Mouse (Mus musculus) liver, postnatal 0 days (tissue): ENCODE results near the gene Ppp1r3e. TPM values are rescaled to one million over a fixed set of nuclear protein-coding genes. Genes with fewer than 3 reads are reported as not detected.

Source experiments
- ATAC-seq: fragments of 200-750 bp; cut with Nextera tagmentation; 2 replicates; pipeline ENCODE4 v1.8.0; 2017; ENCODE audit warnings: mild to moderate bottlenecking, moderate library complexity
- DNase-seq: peaks from one replicate; pipeline ENCODE4 v3.0.0-alpha.2; 2016
- H3K27ac ChIP-seq: fragments of 300-500 bp; sonication (generic); 2 replicates; pipeline ENCODE4 v1.5.1; 2014; ENCODE audit warnings: antibody characterized with exemption, moderate library complexity, mild to moderate bottlenecking, low read depth
- H3K27me3 ChIP-seq: fragments of 300-500 bp; sonication (generic); 2 replicates; pipeline ENCODE4 v1.6.1; 2014; ENCODE audit warnings: low read length, control low read depth, mixed read lengths; ENCODE audit not compliant: insufficient read depth
- H3K36me3 ChIP-seq: fragments of 300-500 bp; sonication (generic); replicated peaks from 2 replicates; pipeline ENCODE4 v1.6.1; 2014; ENCODE audit warnings: mild to moderate bottlenecking, control low read depth, low read length, moderate library complexity, mixed read lengths; ENCODE audit not compliant: insufficient read depth
- H3K4me1 ChIP-seq: fragments of 300-500 bp; sonication (generic); 2 replicates; pipeline ENCODE4 v1.6.1; 2014; ENCODE audit warnings: antibody characterized with exemption, mild to moderate bottlenecking, control low read depth; ENCODE audit not compliant: insufficient read depth
- H3K4me2 ChIP-seq: fragments of 300-500 bp; sonication (generic); 2 replicates; pipeline ENCODE4 v1.6.1; 2014; ENCODE audit warnings: low read depth, mild to moderate bottlenecking, low read length, moderate library complexity, mixed read lengths
- H3K4me3 ChIP-seq: fragments of 300-500 bp; sonication (generic); 2 replicates; pipeline ENCODE4 v1.5.1; 2014; ENCODE audit warnings: low read depth, low read length
- H3K9ac ChIP-seq: fragments of 300-500 bp; sonication (generic); replicated peaks from 2 replicates; pipeline ENCODE4 v1.6.1; 2014; ENCODE audit warnings: mild to moderate bottlenecking, moderate library complexity
- H3K9me3 ChIP-seq: fragments of 300-500 bp; sonication (generic); 2 replicates; pipeline ENCODE4 v1.6.1; 2016; ENCODE audit warnings: mild to moderate bottlenecking, control low read depth, low read length, mixed read lengths
- CTCF ChIP-seq: sonication (generic); IDR thresholded peaks from 2 replicates; pipeline ENCODE4 v1.5.1; 2016; ENCODE audit warnings: antibody characterized with exemption, low read depth
- EP300 ChIP-seq: IDR thresholded peaks from 2 replicates; pipeline ENCODE4 v1.6.1; 2016; ENCODE audit warnings: antibody characterized with exemption, low read depth, mild to moderate bottlenecking
- WGBS: fragments of 180-500 bp; shearing (Covaris S2); extraction: QIAGEN DNeasy Blood & Tissue Kit; methylation state at CpG from one replicate; pipeline ENCODE4 v1.1.7; 2014; ENCODE audit not compliant: insufficient replicate concordance; 5-methylcytosine and 5-hydroxymethylcytosine counted together
- polyA plus RNA-seq: library from polyadenylated mRNA; unstranded; fragments of >200 nt; fragmentation: Nextera tagmentation; extraction: Ambion mirVana; gene quantifications from 2 replicates; pipeline ENCODE4 v1.2.1, GENCODE M21; 2015

The Ppp1r3e gene
- polyA plus RNA-seq, 1 experiment from 2014 or later: 0.85 TPM

- H3K4me2 ChIP-seq: no peak overlapping the region
- H3K4me3 ChIP-seq: no peak overlapping the region
- no peak overlapping the region for H3K9ac ChIP-seq
- H3K9me3 ChIP-seq: no peaks in the 10 kb centered on the region
- no peak for DNase-seq
- peaks cover 17% of the 10 kb centered on the region for H3K4me1 ChIP-seq
- peaks cover 35% of the 10 kb centered on the region for H3K36me3 ChIP-seq
- no peak overlapping the region for H3K27ac ChIP-seq
- no peaks in the 10 kb centered on the region for H3K27me3 ChIP-seq
- ATAC-seq: no peak
- WGBS: 52% methylated on average over 2 of the region's 2 CpGs
- TF ChIP-seq EP300 (no peak), CTCF (no peak)
Measured at GRCm38 (mm10) chr14:54897445-54897844, 20.1 kb upstream of the Ppp1r3e start.

- H3K27ac ChIP-seq: peak overlapping the region; percentile 96
- ATAC-seq (peak; percentile 47), DNase-seq (peak; percentile 77)
- H3K9me3 ChIP-seq: no peaks in the 10 kb centered on the region
- H3K9ac ChIP-seq: peak overlapping the region; percentile 98
- peak overlapping the region; percentile 91 for H3K4me2 ChIP-seq
- H3K36me3 ChIP-seq: peaks cover 35% of the 10 kb centered on the region
- no peak for TF ChIP-seq EP300
- no peak for TF ChIP-seq CTCF
- peaks cover 13% of the 10 kb centered on the region for H3K4me1 ChIP-seq
- H3K4me3 ChIP-seq: peak overlapping the region; percentile 98
- H3K27me3 ChIP-seq: no peaks in the 10 kb centered on the region
- under 1% methylated on average over 45 of the region's 54 CpGs for WGBS
Measured at GRCm38 (mm10) chr14:54894296-54895151, 17.2 kb upstream of the Ppp1r3e start.

- under 1% methylated on average over 37 of the region's 38 CpGs for WGBS
- H3K9ac ChIP-seq: peak overlapping the region; percentile 98
- TF ChIP-seq EP300 (peak; percentile 52; the same call in 1 of the 2 replicates), CTCF (no peak)
- peak overlapping the region; percentile 98 for H3K4me3 ChIP-seq
- no peaks in the 10 kb centered on the region for H3K27me3 ChIP-seq
- peak; percentile 96 for DNase-seq
- peak overlapping the region; percentile 91 for H3K4me2 ChIP-seq
- peaks cover 30% of the 10 kb centered on the region for H3K36me3 ChIP-seq
- peak overlapping the region; percentile 96 for H3K27ac ChIP-seq
- peaks cover 13% of the 10 kb centered on the region for H3K4me1 ChIP-seq
- H3K9me3 ChIP-seq: no peaks in the 10 kb centered on the region
- ATAC-seq: peak; percentile 97
Measured at GRCm38 (mm10) chr14:54893651-54894181, 16.4 kb upstream of the Ppp1r3e start.

DNA sequence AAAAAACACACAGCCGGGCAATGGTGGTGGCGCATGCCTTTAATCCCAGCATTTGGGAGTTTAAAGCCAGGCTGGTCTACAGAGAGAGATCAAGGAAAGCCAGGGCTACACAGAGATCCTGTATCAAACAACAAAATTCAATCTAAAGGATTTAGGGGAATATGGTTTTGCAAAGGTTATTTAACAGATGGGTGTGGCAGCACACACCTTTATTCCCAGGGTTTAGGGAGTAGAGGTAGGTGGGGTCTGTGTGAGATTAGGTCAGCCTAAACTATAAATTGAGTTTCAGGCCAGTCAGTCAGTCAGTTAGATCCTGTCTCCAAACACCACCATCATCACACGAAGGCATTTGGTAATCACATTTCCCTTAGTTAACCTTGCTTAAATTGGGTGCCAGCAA, 14.8 kb upstream of the Ppp1r3e start, which contains the start of gene Pabpn1:
Gene Pabpn1, plus strand, starts transcription at position 301 of the 400 bp plus-strand sequence.
- DNase-seq (no peak), ATAC-seq (no peak)
- H3K4me3 ChIP-seq: peak within 1 kb of the TSS; percentile 98
- H3K4me2 ChIP-seq: peak within 1 kb of the TSS; percentile 70
- H3K36me3 ChIP-seq: peaks cover 18% of the 10 kb centered on the region
- H3K27ac ChIP-seq: peak within 1 kb of the TSS; percentile 76
- H3K4me1 ChIP-seq: peaks cover 13% of the 10 kb centered on the region
- H3K9me3 ChIP-seq: no peaks in the 10 kb centered on the region
- H3K9ac ChIP-seq: peak within 1 kb of the TSS; percentile 50
- TF ChIP-seq EP300 (no peak), CTCF (no peak)
- 92% methylated on average over 3 of the region's 3 CpGs for WGBS
- no peaks in the 10 kb centered on the region for H3K27me3 ChIP-seq

- H3K36me3 ChIP-seq: no peaks in the 10 kb centered on the region
- DNase-seq: no peak
- 90% methylated on average over 11 of the region's 11 CpGs for WGBS
- ATAC-seq: no peak
- H3K9ac ChIP-seq: no peak overlapping the region
- no peak overlapping the region for H3K4me2 ChIP-seq
- peaks cover 11% of the 10 kb centered on the region; the same call in 1 of the 2 replicates for H3K4me1 ChIP-seq
- H3K27ac ChIP-seq: no peak overlapping the region
- no peaks in the 10 kb centered on the region for H3K9me3 ChIP-seq
- H3K4me3 ChIP-seq: no peak overlapping the region
- TF ChIP-seq EP300 (no peak), CTCF (no peak)
- no peaks in the 10 kb centered on the region for H3K27me3 ChIP-seq
Measured at GRCm38 (mm10) chr14:54885309-54885708, 8.0 kb upstream of the Ppp1r3e start.

DNA sequence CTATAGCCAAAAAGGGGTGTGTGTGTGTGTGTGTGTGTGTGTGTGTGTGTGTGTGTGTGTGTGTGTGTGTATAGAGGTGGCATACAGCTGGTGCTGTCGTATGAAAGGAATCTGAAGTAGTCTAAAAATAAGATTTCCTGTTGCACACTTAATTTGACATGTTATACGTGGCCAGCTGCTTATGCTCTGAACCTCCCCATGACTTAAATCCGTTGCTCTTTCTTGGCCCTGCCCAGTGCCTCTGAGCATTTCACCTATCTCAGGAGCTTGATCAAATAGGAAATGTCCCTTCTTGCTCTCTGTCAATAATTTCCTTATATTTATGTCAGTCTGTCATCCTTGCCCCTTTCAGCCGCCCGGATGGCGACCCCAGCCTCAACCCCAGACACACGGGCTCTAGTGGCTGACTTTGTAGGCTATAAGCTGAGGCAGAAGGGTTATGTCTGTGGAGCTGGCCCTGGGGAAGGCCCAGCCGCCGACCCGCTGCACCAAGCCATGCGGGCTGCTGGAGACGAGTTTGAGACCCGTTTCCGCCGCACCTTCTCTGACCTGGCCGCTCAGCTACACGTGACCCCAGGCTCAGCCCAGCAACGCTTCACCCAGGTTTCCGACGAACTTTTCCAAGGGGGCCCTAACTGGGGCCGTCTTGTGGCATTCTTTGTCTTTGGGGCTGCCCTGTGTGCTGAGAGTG, 6.8 kb upstream of the Ppp1r3e start:
- H3K36me3 ChIP-seq: no peaks in the 10 kb centered on the region
- DNase-seq: no peak
- peak overlapping the region; percentile 84 for H3K9ac ChIP-seq
- peak overlapping the region; percentile 84 for H3K27ac ChIP-seq
- peak overlapping the region; percentile 71 for H3K4me3 ChIP-seq
- TF ChIP-seq EP300 (no peak), CTCF (no peak)
- peak overlapping the region; percentile 84 for H3K4me2 ChIP-seq
- peaks cover 11% of the 10 kb centered on the region; the same call in 1 of the 2 replicates for H3K4me1 ChIP-seq
- WGBS: 56% methylated on average over 21 of the region's 21 CpGs
- H3K27me3 ChIP-seq: no peaks in the 10 kb centered on the region
- no peak; the same call in 1 of the 2 replicates for ATAC-seq
- H3K9me3 ChIP-seq: no peaks in the 10 kb centered on the region
